Mouse (Mus musculus) lung, postnatal 0 days (tissue): Measurements from ENCODE around the gene Nptn. TPM values are rescaled to one million over a fixed set of nuclear protein-coding genes. Genes with fewer than 3 reads are reported as not detected.

Source experiments
- ATAC-seq: fragments of 200-750 bp; cut with Nextera tagmentation; 2 replicates; pipeline ENCODE4 v1.8.0; 2017; ENCODE audit warnings: moderate library complexity
- DNase-seq: peaks from one replicate; pipeline ENCODE4 v3.0.0-alpha.2; 2016; ENCODE audit warnings: low spot score
- H3K27ac ChIP-seq: fragments of 300-500 bp; sonication (generic); 2 replicates; pipeline ENCODE4 v1.5.1; 2014; ENCODE audit warnings: antibody characterized with exemption, mild to moderate bottlenecking, low read length, mixed read lengths
- H3K27me3 ChIP-seq: fragments of 300-500 bp; sonication (generic); replicated peaks from 2 replicates; pipeline ENCODE4 v1.6.1; 2014; ENCODE audit warnings: low read length, mixed read lengths; ENCODE audit not compliant: insufficient read depth
- H3K36me3 ChIP-seq: fragments of 300-500 bp; sonication (generic); 2 replicates; pipeline ENCODE4 v1.6.1; 2014; ENCODE audit warnings: low read length, mixed read lengths; ENCODE audit not compliant: insufficient read depth
- H3K4me1 ChIP-seq: fragments of 300-500 bp; sonication (generic); 2 replicates; pipeline ENCODE4 v1.6.1; 2014; ENCODE audit warnings: antibody characterized with exemption, low read depth, low read length, mixed read lengths; ENCODE audit not compliant: insufficient read depth
- H3K4me2 ChIP-seq: fragments of 300-500 bp; sonication (generic); replicated peaks from 2 replicates; pipeline ENCODE4 v1.6.1; 2014; ENCODE audit warnings: low read depth, mild to moderate bottlenecking, low read length, moderate library complexity, mixed read lengths
- H3K4me3 ChIP-seq: fragments of 300-500 bp; sonication (generic); 2 replicates; pipeline ENCODE4 v1.5.1; 2014; ENCODE audit warnings: low read depth, low read length
- H3K9ac ChIP-seq: fragments of 300-500 bp; sonication (generic); replicated peaks from 2 replicates; pipeline ENCODE4 v1.6.1; 2014; ENCODE audit warnings: low read depth, mild to moderate bottlenecking
- H3K9me3 ChIP-seq: fragments of 300-500 bp; sonication (generic); 2 replicates; pipeline ENCODE4 v1.6.1; 2016; ENCODE audit warnings: low read length, mixed read lengths
- CTCF ChIP-seq: IDR thresholded peaks from 2 replicates; pipeline ENCODE4 v1.5.1; 2016; ENCODE audit warnings: antibody characterized with exemption, mild to moderate bottlenecking
- EP300 ChIP-seq: IDR thresholded peaks from 2 replicates; pipeline ENCODE4 v1.6.1; 2016; ENCODE audit warnings: antibody characterized with exemption, mild to moderate bottlenecking, control low read depth
- WGBS: fragments of 180-500 bp; shearing (Covaris S2); extraction: QIAGEN DNeasy Blood & Tissue Kit; methylation state at CpG from one replicate; pipeline ENCODE4 v1.1.7; 2014; 5-methylcytosine and 5-hydroxymethylcytosine counted together
- polyA plus RNA-seq: library from polyadenylated mRNA; unstranded; fragments of >200 nt; fragmentation: Nextera tagmentation; extraction: Ambion mirVana; gene quantifications from 2 replicates; pipeline ENCODE4 v1.2.1, GENCODE M21; 2015

Gene Nptn
- polyA plus RNA-seq, 1 experiment from 2014 or later, result 132 TPM

DNA sequence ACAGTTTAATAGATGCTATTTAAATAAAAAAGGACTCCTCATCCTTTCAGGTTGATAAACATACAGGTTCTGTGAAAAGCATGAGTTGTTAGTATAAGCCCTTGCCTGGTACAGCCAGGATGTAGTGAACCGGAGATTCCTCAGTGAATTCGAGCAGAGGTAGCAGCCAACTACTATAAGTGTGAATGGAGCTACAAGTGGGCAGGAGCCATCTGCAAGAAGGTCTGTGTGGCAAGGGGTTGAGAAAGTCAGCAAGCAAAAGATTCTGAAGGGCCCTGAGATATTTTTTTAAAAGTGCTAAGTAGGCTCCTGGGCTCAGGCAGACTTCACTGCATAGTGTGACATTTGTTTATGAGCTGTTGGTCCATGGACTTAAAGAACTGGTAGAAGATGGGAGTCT is 74.8 kb downstream of the Nptn start:
- no peak overlapping the region for H3K4me3 ChIP-seq
- H3K27ac ChIP-seq, result no peak overlapping the region
- ATAC-seq, result no peak
- H3K9me3 ChIP-seq, result no peaks in the 10 kb centered on the region
- no peak overlapping the region for H3K9ac ChIP-seq
- H3K36me3 ChIP-seq, result no peaks in the 10 kb centered on the region
- 65% methylated on average over 2 of the region's 2 CpGs for WGBS
- TF ChIP-seq EP300 (no peak), CTCF (no peak)
- no peaks in the 10 kb centered on the region for H3K27me3 ChIP-seq
- H3K4me1 ChIP-seq, result peaks cover 4% of the 10 kb centered on the region; the same call in 1 of the 2 replicates
- no peak for DNase-seq
- no peak overlapping the region for H3K4me2 ChIP-seq

DNA sequence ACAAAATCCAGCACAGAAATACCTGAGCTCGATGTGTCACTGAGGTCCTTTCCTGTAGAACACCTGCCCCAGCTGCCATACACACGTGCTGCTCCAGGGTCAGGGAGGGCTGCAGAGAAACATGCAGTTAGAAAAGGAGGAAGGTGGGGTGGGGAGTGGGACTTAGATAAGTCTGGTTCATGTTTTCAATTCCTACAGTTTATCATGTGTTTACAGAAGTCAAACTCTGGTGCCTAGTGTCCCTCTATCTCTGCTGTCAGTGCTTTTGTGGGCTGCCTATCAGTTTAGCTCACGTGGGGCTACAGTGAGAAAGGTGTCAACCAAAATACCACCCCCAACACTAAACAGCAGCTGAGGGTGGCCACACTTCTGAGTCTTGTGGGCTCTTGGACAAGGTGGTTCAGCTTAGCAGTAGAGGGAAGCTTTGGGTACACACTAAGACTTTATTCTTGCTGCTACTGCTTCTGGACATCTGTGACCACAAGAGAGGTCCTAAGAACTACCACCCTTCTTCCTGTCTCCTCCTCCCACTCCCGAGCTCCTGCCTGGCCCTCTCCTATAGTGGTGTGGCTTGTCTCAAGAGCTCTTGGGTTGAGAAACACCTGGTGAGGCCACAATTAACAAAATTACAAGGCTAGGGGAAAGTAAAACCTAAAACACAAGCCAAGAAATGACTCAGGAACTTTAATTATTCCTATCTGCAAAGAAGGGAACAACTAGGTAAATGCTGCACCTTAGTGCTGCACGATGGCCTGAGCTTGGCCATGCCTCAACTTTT is 75.9 kb downstream of the Nptn start:
- Histone ChIP-seq H3K9me3 (no peaks in the 10 kb centered on the region), H3K27me3 (no peaks in the 10 kb centered on the region), H3K4me2 (no peak overlapping the region), H3K27ac (peak overlapping the region; percentile 6; the same call in 1 of the 2 replicates), H3K4me3 (no peak overlapping the region), H3K9ac (no peak overlapping the region), H3K36me3 (no peaks in the 10 kb centered on the region), H3K4me1 (peaks cover 4% of the 10 kb centered on the region; the same call in 1 of the 2 replicates)
- WGBS, result 51% methylated on average over 5 of the region's 5 CpGs
- ATAC-seq, result peak; percentile 74
- TF ChIP-seq EP300, result no peak
- no peak for TF ChIP-seq CTCF
- DNase-seq, result peak; percentile 61

DNA sequence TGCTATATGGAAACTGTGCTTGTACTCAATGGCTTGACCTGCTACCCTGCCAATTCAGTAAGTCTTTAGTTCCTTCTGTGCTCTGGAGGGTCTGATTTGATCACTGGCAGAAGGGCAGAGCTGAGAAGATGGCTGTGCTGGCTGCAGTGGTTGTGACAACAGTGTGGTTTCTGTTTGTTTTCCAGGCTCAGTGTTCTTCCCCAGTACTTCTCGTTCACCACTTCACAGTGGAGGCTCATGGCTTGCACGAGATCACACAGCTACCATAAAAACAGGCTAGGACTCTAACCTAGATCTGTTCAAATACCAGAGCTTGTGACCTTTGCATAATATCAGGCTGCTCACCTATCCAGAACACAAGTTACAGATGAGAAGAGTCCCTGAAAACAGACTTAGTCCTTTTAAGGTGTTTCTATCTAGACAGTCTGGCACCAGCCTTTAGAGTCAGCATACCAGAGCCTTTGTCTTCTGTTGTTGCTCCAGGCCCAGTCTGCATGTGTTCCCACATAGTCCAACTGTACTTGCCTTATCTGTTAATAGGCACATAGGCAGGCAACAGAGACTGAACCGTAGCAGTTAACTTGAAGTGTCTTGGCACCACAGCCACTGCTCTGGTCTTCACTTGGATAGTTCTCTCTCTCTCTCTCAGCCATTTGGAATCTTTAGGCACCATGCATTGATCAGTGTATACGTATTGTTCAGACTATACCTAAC is 76.7 kb downstream of the Nptn start:
- no peak for DNase-seq

DNA sequence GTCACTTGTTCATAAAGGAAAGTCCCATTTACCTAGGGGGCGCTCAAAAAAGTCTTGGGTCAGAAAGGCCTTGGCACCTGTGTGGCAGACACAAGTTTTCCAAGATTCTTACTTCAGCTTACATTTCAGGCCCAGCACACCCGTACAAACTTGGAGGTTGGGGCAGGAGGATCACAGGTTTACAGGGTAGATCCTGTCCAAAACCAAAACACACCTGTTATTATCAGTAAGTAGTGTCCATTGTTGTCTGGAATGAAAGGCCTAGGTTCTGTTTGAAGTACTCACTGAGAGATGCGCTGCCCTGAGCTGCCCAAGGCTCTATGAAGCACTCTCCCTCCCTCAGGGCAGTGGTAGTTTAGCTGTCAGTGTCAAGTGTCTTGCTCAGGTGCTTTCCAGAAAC is 77.3 kb downstream of the Nptn start:
- peak; percentile 12 for TF ChIP-seq CTCF
- TF ChIP-seq EP300, result no peak
- WGBS, result 79% methylated on average over 3 of the region's 3 CpGs
- no peak overlapping the region for H3K9ac ChIP-seq

More for the DNA sequence above, 76.7 kb downstream of the Nptn start:
- 68% methylated on average over 4 of the region's 4 CpGs for WGBS
- ATAC-seq, result peak; percentile 57
- TF ChIP-seq EP300, result no peak
- no peak for TF ChIP-seq CTCF
- H3K36me3 ChIP-seq, result no peaks in the 10 kb centered on the region
- no peak overlapping the region for H3K4me3 ChIP-seq
- no peak overlapping the region for H3K9ac ChIP-seq
- H3K4me2 ChIP-seq, result no peak overlapping the region
- no peaks in the 10 kb centered on the region for H3K9me3 ChIP-seq
- peak overlapping the region; percentile 6; the same call in 1 of the 2 replicates for H3K27ac ChIP-seq
- peaks cover 4% of the 10 kb centered on the region; the same call in 1 of the 2 replicates for H3K4me1 ChIP-seq
- no peaks in the 10 kb centered on the region for H3K27me3 ChIP-seq

DNA sequence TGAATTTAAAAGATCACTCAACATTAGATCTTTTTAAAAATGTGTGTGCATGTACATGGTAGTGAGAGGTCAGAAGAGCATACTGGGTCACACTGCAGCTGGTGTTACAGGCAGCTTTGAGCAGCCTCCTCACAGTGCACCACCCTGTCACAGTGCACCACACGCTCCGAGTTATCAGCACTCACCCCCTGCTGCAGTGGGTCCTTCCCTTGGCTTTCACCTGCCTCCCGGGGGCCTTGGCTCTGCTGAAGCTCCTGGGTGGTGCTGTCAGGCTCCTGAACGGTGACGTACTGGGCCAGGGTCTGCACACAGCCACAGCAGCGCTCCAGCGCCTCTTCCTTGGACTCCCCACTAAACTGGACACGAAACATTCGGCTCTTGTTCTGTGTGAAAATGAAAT is 77.9 kb downstream of the Nptn start:
- Histone ChIP-seq H3K27me3 (no peaks in the 10 kb centered on the region), H3K4me1 (peaks cover 4% of the 10 kb centered on the region; the same call in 1 of the 2 replicates), H3K9me3 (no peaks in the 10 kb centered on the region), H3K4me3 (no peak overlapping the region), H3K36me3 (no peaks in the 10 kb centered on the region; the same call in 1 of the 2 replicates), H3K9ac (no peak overlapping the region), H3K27ac (no peak overlapping the region), H3K4me2 (no peak overlapping the region)
- no peak for ATAC-seq
- 57% methylated on average over 9 of the region's 9 CpGs for WGBS
- no peak for DNase-seq
- TF ChIP-seq EP300, result no peak

More for the DNA sequence above, 77.3 kb downstream of the Nptn start:
- DNase-seq (no peak), ATAC-seq (no peak)
- H3K27ac ChIP-seq, result no peak overlapping the region
- no peaks in the 10 kb centered on the region; the same call in 1 of the 2 replicates for H3K36me3 ChIP-seq
- H3K4me2 ChIP-seq, result no peak overlapping the region
- H3K4me3 ChIP-seq, result no peak overlapping the region
- no peaks in the 10 kb centered on the region for H3K27me3 ChIP-seq
- peaks cover 4% of the 10 kb centered on the region; the same call in 1 of the 2 replicates for H3K4me1 ChIP-seq
- no peaks in the 10 kb centered on the region for H3K9me3 ChIP-seq

DNA sequence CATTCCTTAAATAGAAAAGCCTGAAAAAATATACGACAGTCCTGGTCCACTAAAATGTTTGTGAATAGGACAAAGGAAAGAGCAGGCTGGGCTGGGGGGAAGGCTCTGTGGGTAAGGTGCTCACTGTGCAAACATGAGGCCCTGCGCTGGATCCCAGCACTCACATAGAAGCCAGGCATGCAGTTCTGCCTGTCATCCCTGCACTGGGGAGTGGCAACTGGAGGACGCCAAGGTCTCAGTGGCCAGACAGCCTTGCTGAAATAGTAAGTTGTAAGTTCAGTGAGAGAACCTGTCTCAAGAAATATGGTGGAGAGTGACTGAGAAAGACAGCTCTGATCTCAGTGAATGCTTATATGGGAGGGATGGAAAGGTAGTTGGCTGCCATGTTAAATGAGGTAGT is 78.6 kb downstream of the Nptn start:
- TF ChIP-seq EP300 (no peak), CTCF (no peak)
- H3K27ac ChIP-seq, result no peak overlapping the region
- H3K9ac ChIP-seq, result no peak overlapping the region
- no peak overlapping the region for H3K4me2 ChIP-seq
- H3K27me3 ChIP-seq, result no peaks in the 10 kb centered on the region
- peaks cover 4% of the 10 kb centered on the region; the same call in 1 of the 2 replicates for H3K4me1 ChIP-seq
- no peaks in the 10 kb centered on the region; the same call in 1 of the 2 replicates for H3K36me3 ChIP-seq
- H3K9me3 ChIP-seq, result no peaks in the 10 kb centered on the region
- WGBS, result 59% methylated on average over 3 of the region's 3 CpGs
- no peak for ATAC-seq
- DNase-seq, result no peak
- H3K4me3 ChIP-seq, result no peak overlapping the region
